Mouse (Mus musculus) mouse embryonic stem cell (cell line): ENCODE measurements around the gene Ccdc96.

Experiments used
- in situ Hi-C, 2 experiments: fragments of 300-500 bp; cut with MboI; formaldehyde crosslinking; loops; 1 replicate in 1 of 2; 3 replicates in 1 of 2; pipeline ENCODE4 v1.14.3; 2019 to 2020; ENCODE audit warnings: low sequenced_read_pairs in 2 of 2, low pct_unique_long_range_greater_than_20kb in 1 of 2, mixed read lengths in 1 of 2; ENCODE audit not compliant: unreplicated experiment in 1 of 2

Gene Ccdc96

GRCm38 (mm10) chr5:36484171-36484990, at the start of gene Ccdc96, which contains the start of gene Tada2b:
TSS of gene Ccdc96 (plus strand) at chr5:36484588.
TSS of gene Tada2b (minus strand) at chr5:36484285.
- in situ Hi-C loops: loop anchor here (5.0 kb wide), 1 partner anchor 98 kb away; no protein-coding TSS in a partner anchor

GRCm38 (mm10) chr5:36436858-36437257, 47.5 kb upstream of the Ccdc96 start:
- in situ Hi-C loops: no loop called here

GRCm38 (mm10) chr5:36440741-36441140, 43.6 kb upstream of the Ccdc96 start:
- in situ Hi-C loops: no loop called here

- in situ Hi-C loops: no loop called here
Observed at GRCm38 (mm10) chr5:36444611-36445010, 39.8 kb upstream of the Ccdc96 start.

- in situ Hi-C loops: no loop called here
Observed at GRCm38 (mm10) chr5:36445028-36445427, 39.4 kb upstream of the Ccdc96 start.

- in situ Hi-C loops: no loop called here
Observed at GRCm38 (mm10) chr5:36446166-36446890, 38.1 kb upstream of the Ccdc96 start.

GRCm38 (mm10) chr5:36447872-36448271, 36.5 kb upstream of the Ccdc96 start:
- in situ Hi-C loops: no loop called here

GRCm38 (mm10) chr5:36449710-36450358, 34.6 kb upstream of the Ccdc96 start:
- in situ Hi-C loops: no loop called here

- in situ Hi-C loops: no loop called here
Observed at GRCm38 (mm10) chr5:36451119-36451518, 33.3 kb upstream of the Ccdc96 start.

- in situ Hi-C loops: no loop called here
Observed at GRCm38 (mm10) chr5:36451872-36452389, 32.5 kb upstream of the Ccdc96 start.

GRCm38 (mm10) chr5:36452821-36453220, 31.6 kb upstream of the Ccdc96 start:
- in situ Hi-C loops: no loop called here

- in situ Hi-C loops: no loop called here
Observed at GRCm38 (mm10) chr5:36457706-36458105, 26.7 kb upstream of the Ccdc96 start.

- in situ Hi-C loops: no loop called here
Observed at GRCm38 (mm10) chr5:36458926-36459325, 25.5 kb upstream of the Ccdc96 start.

- in situ Hi-C loops: loop anchor here (10.0 kb wide), 1 partner anchor 284 kb away; the partner anchor contains the start of gene Bloc1s4 (in 2 of the 2)
Observed at GRCm38 (mm10) chr5:36460712-36461111, 23.7 kb upstream of the Ccdc96 start.

- in situ Hi-C loops: loop anchor here (10.0 kb wide), 1 partner anchor 284 kb away; the partner anchor contains the start of gene Bloc1s4 (in 2 of the 2)
Observed at GRCm38 (mm10) chr5:36461231-36461630, 23.2 kb upstream of the Ccdc96 start.

- in situ Hi-C loops: loop anchor here (10.0 kb wide), 1 partner anchor 282 kb away; the partner anchor contains the start of gene Bloc1s4 (in 2 of the 2)
Observed at GRCm38 (mm10) chr5:36462810-36463209, 21.6 kb upstream of the Ccdc96 start.

- in situ Hi-C loops: loop anchor here (10.0 kb wide), 1 partner anchor 281 kb away; the partner anchor contains the start of gene Bloc1s4 (in 2 of the 2)
Observed at GRCm38 (mm10) chr5:36463391-36463790, 21.0 kb upstream of the Ccdc96 start.
